Mouse (Mus musculus) forebrain, embryonic 14.5 days (tissue): ENCODE results near the gene Ncapg. TPM values are rescaled to one million over a fixed set of nuclear protein-coding genes. Genes with fewer than 3 reads are reported as not detected.

Source experiments
- ATAC-seq: fragments of 200-750 bp; cut with Nextera tagmentation; 2 replicates; pipeline ENCODE4 v1.8.0; 2017; ENCODE audit warnings: mild to moderate bottlenecking, moderate library complexity
- DNase-seq: peaks from one replicate; pipeline ENCODE4 v3.0.0-alpha.2; 2015; ENCODE audit warnings: low spot score
- H3K27ac ChIP-seq: fragments of 300-500 bp; sonication (generic); 2 replicates; pipeline ENCODE4 v1.5.1; 2014; ENCODE audit warnings: low read depth, mild to moderate bottlenecking, control low read depth, low read length, moderate library complexity
- H3K27me3 ChIP-seq: fragments of 300-500 bp; sonication (generic); replicated peaks from 2 replicates; pipeline ENCODE4 v1.6.1; 2014; ENCODE audit warnings: low read length, control low read depth, mixed read lengths; ENCODE audit not compliant: control insufficient read depth, insufficient read depth
- H3K36me3 ChIP-seq: fragments of 300-500 bp; sonication (generic); 2 replicates; pipeline ENCODE4 v1.6.1; 2014; ENCODE audit warnings: low read length, control low read depth; ENCODE audit not compliant: control insufficient read depth, insufficient read depth
- H3K4me1 ChIP-seq: fragments of 300-500 bp; sonication (generic); 2 replicates; pipeline ENCODE4 v1.6.1; 2014; ENCODE audit warnings: antibody characterized with exemption, low read length, control low read depth; ENCODE audit not compliant: control insufficient read depth, insufficient read depth
- H3K4me2 ChIP-seq: fragments of 300-500 bp; sonication (generic); 2 replicates; pipeline ENCODE4 v1.6.1; 2014; ENCODE audit warnings: mild to moderate bottlenecking, control low read depth, low read length
- H3K4me3 ChIP-seq: fragments of 300-500 bp; sonication (generic); 2 replicates; pipeline ENCODE4 v1.5.1; 2014; ENCODE audit warnings: low read depth, low read length, control low read depth
- H3K9ac ChIP-seq: fragments of 300-500 bp; sonication (generic); 2 replicates; pipeline ENCODE4 v1.6.1; 2014; ENCODE audit warnings: mild to moderate bottlenecking, low read length, control low read depth, moderate library complexity
- H3K9me3 ChIP-seq: fragments of 300-500 bp; sonication (generic); replicated peaks from 2 replicates; pipeline ENCODE4 v1.6.1; 2016; ENCODE audit warnings: low read length, control low read depth, mixed read lengths; ENCODE audit not compliant: control insufficient read depth
- WGBS: fragments of 180-500 bp; shearing (Covaris S2); extraction: QIAGEN DNeasy Blood & Tissue Kit; methylation state at CpG from one replicate; pipeline ENCODE4 v1.1.7; 2014; 5-methylcytosine and 5-hydroxymethylcytosine counted together
- polyA plus RNA-seq: library from polyadenylated mRNA; unstranded; fragments of >200 nt; fragmentation: Nextera tagmentation; extraction: Ambion mirVana; gene quantifications from 2 replicates; pipeline ENCODE4 v1.2.1, GENCODE M21; 2014

Gene Ncapg
- polyA plus RNA-seq, 1 experiment from 2014 or later = 32.1 TPM

GRCm38 (mm10) chr5:45683388-45683787 lies 13.7 kb downstream of the Ncapg start:
- no peaks in the 10 kb centered on the region for H3K4me1 ChIP-seq
- no peak overlapping the region for H3K4me3 ChIP-seq
- no peak overlapping the region for H3K4me2 ChIP-seq
- no peaks in the 10 kb centered on the region for H3K9me3 ChIP-seq
- peaks cover 11% of the 10 kb centered on the region; the same call in 1 of the 2 replicates for H3K36me3 ChIP-seq
- no peak overlapping the region for H3K27ac ChIP-seq
- DNase-seq = no peak
- H3K27me3 ChIP-seq = no peaks in the 10 kb centered on the region
- H3K9ac ChIP-seq = no peak overlapping the region
- 92% methylated on average over 1 of the region's 1 CpGs for WGBS
- no peak for ATAC-seq

GRCm38 (mm10) chr5:45685243-45685642 lies 15.5 kb downstream of the Ncapg start:
- H3K9me3 ChIP-seq = no peaks in the 10 kb centered on the region
- 91% methylated on average over 2 of the region's 2 CpGs for WGBS
- no peaks in the 10 kb centered on the region for H3K27me3 ChIP-seq
- no peak overlapping the region for H3K9ac ChIP-seq
- ATAC-seq (no peak), DNase-seq (no peak)
- H3K4me2 ChIP-seq = no peak overlapping the region
- no peak overlapping the region for H3K27ac ChIP-seq
- H3K4me3 ChIP-seq = no peak overlapping the region
- 0 out of 2 replicates have a peak, but pooled peaks cover 14% of the 10 kb centered on the region for H3K36me3 ChIP-seq
- H3K4me1 ChIP-seq = no peaks in the 10 kb centered on the region

GRCm38 (mm10) chr5:45686223-45686622 lies 16.5 kb downstream of the Ncapg start:
- DNase-seq = no peak

GRCm38 (mm10) chr5:45689152-45689551 lies 19.4 kb downstream of the Ncapg start:
- H3K4me3 ChIP-seq = no peak overlapping the region
- H3K4me2 ChIP-seq = no peak overlapping the region
- WGBS = 93% methylated on average over 4 of the region's 4 CpGs
- ATAC-seq (no peak), DNase-seq (no peak)
- no peak overlapping the region for H3K9ac ChIP-seq
- no peak overlapping the region for H3K27ac ChIP-seq
- H3K4me1 ChIP-seq = no peaks in the 10 kb centered on the region
- H3K9me3 ChIP-seq = no peaks in the 10 kb centered on the region
- 0 out of 2 replicates have a peak, but pooled peaks cover 9% of the 10 kb centered on the region for H3K36me3 ChIP-seq
- H3K27me3 ChIP-seq = no peaks in the 10 kb centered on the region

More at GRCm38 (mm10) chr5:45686223-45686622, 16.5 kb downstream of the Ncapg start:
- ATAC-seq = no peak
- H3K4me2 ChIP-seq = no peak overlapping the region
- H3K36me3 ChIP-seq = 0 out of 2 replicates have a peak, but pooled peaks cover 14% of the 10 kb centered on the region
- no peaks in the 10 kb centered on the region for H3K27me3 ChIP-seq
- no peaks in the 10 kb centered on the region for H3K9me3 ChIP-seq
- no peak overlapping the region for H3K9ac ChIP-seq
- H3K4me3 ChIP-seq = no peak overlapping the region
- 92% methylated on average over 3 of the region's 3 CpGs for WGBS
- H3K27ac ChIP-seq = no peak overlapping the region
- no peaks in the 10 kb centered on the region for H3K4me1 ChIP-seq

GRCm38 (mm10) chr5:45690802-45691201 lies 21.1 kb downstream of the Ncapg start:
- no peak overlapping the region for H3K27ac ChIP-seq
- no peak overlapping the region for H3K9ac ChIP-seq
- no peak for DNase-seq
- no peaks in the 10 kb centered on the region for H3K4me1 ChIP-seq
- H3K4me3 ChIP-seq = no peak overlapping the region
- ATAC-seq = no peak
- no peaks in the 10 kb centered on the region for H3K9me3 ChIP-seq
- no peak overlapping the region for H3K4me2 ChIP-seq
- 84% methylated on average over 2 of the region's 2 CpGs for WGBS
- no peaks in the 10 kb centered on the region for H3K27me3 ChIP-seq
- 0 out of 2 replicates have a peak, but pooled peaks cover 9% of the 10 kb centered on the region for H3K36me3 ChIP-seq

GRCm38 (mm10) chr5:45691678-45692077 lies 22.0 kb downstream of the Ncapg start:
- H3K4me1 ChIP-seq = no peaks in the 10 kb centered on the region
- 92% methylated on average over 6 of the region's 6 CpGs for WGBS
- no peak for ATAC-seq
- H3K9ac ChIP-seq = no peak overlapping the region
- H3K27ac ChIP-seq = no peak overlapping the region
- no peak overlapping the region for H3K4me3 ChIP-seq
- no peak overlapping the region for H3K4me2 ChIP-seq
- H3K27me3 ChIP-seq = no peaks in the 10 kb centered on the region
- DNase-seq = no peak
- H3K36me3 ChIP-seq = 0 out of 2 replicates have a peak, but pooled peaks cover 9% of the 10 kb centered on the region
- H3K9me3 ChIP-seq = no peaks in the 10 kb centered on the region

- Histone ChIP-seq H3K27me3 (no peaks in the 10 kb centered on the region), H3K4me2 (no peak overlapping the region), H3K9ac (no peak overlapping the region), H3K4me3 (no peak overlapping the region), H3K9me3 (no peaks in the 10 kb centered on the region), H3K4me1 (no peaks in the 10 kb centered on the region), H3K27ac (no peak overlapping the region), H3K36me3 (0 out of 2 replicates have a peak, but pooled peaks cover 5% of the 10 kb centered on the region)
- 92% methylated on average over 2 of the region's 2 CpGs for WGBS
- DNase-seq (no peak), ATAC-seq (no peak)
These were observed 37.1 kb downstream of the Ncapg start for GRCm38 (mm10) chr5:45706811-45707210.

GRCm38 (mm10) chr5:45709653-45710052 lies 39.9 kb downstream of the Ncapg start:
- ATAC-seq (no peak), DNase-seq (no peak)
- no peak overlapping the region for H3K4me3 ChIP-seq
- H3K27ac ChIP-seq = no peak overlapping the region
- H3K27me3 ChIP-seq = no peaks in the 10 kb centered on the region
- H3K9ac ChIP-seq = no peak overlapping the region
- WGBS = 94% methylated on average over 2 of the region's 2 CpGs
- no peaks in the 10 kb centered on the region for H3K9me3 ChIP-seq
- 0 out of 2 replicates have a peak, but pooled peaks cover 5% of the 10 kb centered on the region for H3K36me3 ChIP-seq
- no peak overlapping the region for H3K4me2 ChIP-seq
- H3K4me1 ChIP-seq = no peaks in the 10 kb centered on the region

- ATAC-seq (no peak), DNase-seq (no peak)
- H3K4me3 ChIP-seq = no peak overlapping the region
- no peaks in the 10 kb centered on the region for H3K36me3 ChIP-seq
- WGBS = 91% methylated on average over 6 of the region's 6 CpGs
- H3K9me3 ChIP-seq = no peaks in the 10 kb centered on the region
- H3K4me2 ChIP-seq = no peak overlapping the region
- no peak overlapping the region for H3K9ac ChIP-seq
- no peaks in the 10 kb centered on the region for H3K4me1 ChIP-seq
- no peaks in the 10 kb centered on the region for H3K27me3 ChIP-seq
- H3K27ac ChIP-seq = no peak overlapping the region
These were observed 49.2 kb downstream of the Ncapg start for GRCm38 (mm10) chr5:45718848-45719488.
